Mouse (Mus musculus) CH12.LX (cell line): Measurements from ENCODE around the gene BC017158.

Source experiments
- BHLHE40 ChIP-seq: IDR thresholded peaks from 2 replicates; pipeline ENCODE4 v1.6.1; 2011; ENCODE audit warnings: mild to moderate bottlenecking, low read depth, low read length, improper control_type of control experiment
- CHD2 ChIP-seq: IDR thresholded peaks from 2 replicates; pipeline ENCODE4 v1.6.1; 2011; ENCODE audit warnings: low read length, improper control_type of control experiment
- CTCF ChIP-seq, 2 experiments: IDR thresholded peaks in 1 of 2; conservative IDR thresholded peaks in 1 of 2; 2 replicates each; pipeline ENCODE4 v1.5.1; 2011 to 2012; ENCODE audit warnings: low read depth in 2 of 2, low read length in 2 of 2, improper control_type of control experiment in 1 of 2, inconsistent platforms in 1 of 2, mild to moderate bottlenecking in 1 of 2, moderate library complexity in 1 of 2
- MAFK ChIP-seq: IDR thresholded peaks from 2 replicates; pipeline ENCODE4 v1.6.1; 2011; ENCODE audit warnings: low read length, improper control_type of control experiment; ENCODE audit not compliant: insufficient replicate concordance
- MAX ChIP-seq: IDR thresholded peaks from 2 replicates; pipeline ENCODE4 v1.6.1; 2011; ENCODE audit warnings: low read length, improper control_type of control experiment
- MXI1 ChIP-seq: IDR thresholded peaks from 2 replicates; pipeline ENCODE4 v1.6.1; 2011; ENCODE audit warnings: mild to moderate bottlenecking, low read depth, low read length, improper control_type of control experiment
- MYC ChIP-seq: IDR thresholded peaks from 2 replicates; pipeline ENCODE4 v1.6.1; 2011; ENCODE audit warnings: low read depth, mild to moderate bottlenecking, improper control_type of control experiment, low read length
- NELFE ChIP-seq: IDR thresholded peaks from 2 replicates; pipeline ENCODE4 v1.6.1; 2011; ENCODE audit warnings: low read depth, low read length, improper control_type of control experiment
- POLR2A ChIP-seq: IDR thresholded peaks from 2 replicates; pipeline ENCODE4 v1.6.1; 2011; ENCODE audit warnings: low read depth, mild to moderate bottlenecking, improper control_type of control experiment, low read length
- TBP ChIP-seq: conservative IDR thresholded peaks from 2 replicates; pipeline ENCODE4 v1.6.1; 2011; ENCODE audit warnings: low read depth, low read length, improper control_type of control experiment
- UBTF ChIP-seq: IDR thresholded peaks from 2 replicates; pipeline ENCODE4 v1.6.1; 2012; ENCODE audit warnings: low read depth, mild to moderate bottlenecking, inconsistent platforms, low read length, improper control_type of control experiment, moderate library complexity
- USF1 ChIP-seq: IDR thresholded peaks from 2 replicates; pipeline ENCODE4 v1.6.1; 2014; ENCODE audit warnings: low read depth, mild to moderate bottlenecking, inconsistent platforms, low read length, improper control_type of control experiment
- ZNF384 ChIP-seq: IDR thresholded peaks from 2 replicates; pipeline ENCODE4 v1.6.1; 2012; ENCODE audit warnings: low read depth, low read length, improper control_type of control experiment, inconsistent platforms

- TF ChIP-seq ZNF384 (no peak), MYC (no peak), MXI1 (no peak), CTCF (conservative IDR thresholded peaks at IDR 0.05 in 1 of 2, IDR thresholded peaks at IDR 0.05 in 1 of 2; ENCODE audit: low read depth in 2 of 2, low read length in 2 of 2) (no peak), TBP (no peak), MAX (no peak), MAFK (no peak), UBTF (no peak), BHLHE40 (no peak), NELFE (no peak), CHD2 (no peak), USF1 (no peak), POLR2A (no peak)
Observed at GRCm38 (mm10) chr7:128246496-128247391, 51.2 kb downstream of the BC017158 start, which contains the start of gene Tgfb1i1.
